Mouse (Mus musculus) megakaryocyte progenitor cell, adult 5-6 weeks (primary cell): ENCODE results near the gene Hdac1. TPM values are rescaled to one million over a fixed set of nuclear protein-coding genes. Genes with fewer than 3 reads are reported as not detected.
"Not testable (repeated sequence)": the region's sequence is repeated elsewhere in the genome, so short reads cannot be mapped to it uniquely, and the experiment has no call there.

Experiments
- ATAC-seq: replicated peaks from 2 replicates; pipeline ENCODE4 v1.8.0; 2016; ENCODE audit warnings: mild to moderate bottlenecking, moderate TSS enrichment, inconsistent platforms; ENCODE audit not compliant: poor library complexity
- total RNA-seq, 2 experiments: library from RNA; stranded (forward) in 1 of 2; stranded (reverse) in 1 of 2; fragments of 157-497, 149-512 nt in 1 of 2; fragments of 200-1000 nt in 1 of 2; gene quantifications; 2 replicates each; pipeline versions ENCODE4 v1.2.3 to v1.2.4; 2015 to 2017

Hdac1 gene
- total RNA-seq, 2 experiments from 2014 or later = 58.5 to 119 TPM

DNA sequence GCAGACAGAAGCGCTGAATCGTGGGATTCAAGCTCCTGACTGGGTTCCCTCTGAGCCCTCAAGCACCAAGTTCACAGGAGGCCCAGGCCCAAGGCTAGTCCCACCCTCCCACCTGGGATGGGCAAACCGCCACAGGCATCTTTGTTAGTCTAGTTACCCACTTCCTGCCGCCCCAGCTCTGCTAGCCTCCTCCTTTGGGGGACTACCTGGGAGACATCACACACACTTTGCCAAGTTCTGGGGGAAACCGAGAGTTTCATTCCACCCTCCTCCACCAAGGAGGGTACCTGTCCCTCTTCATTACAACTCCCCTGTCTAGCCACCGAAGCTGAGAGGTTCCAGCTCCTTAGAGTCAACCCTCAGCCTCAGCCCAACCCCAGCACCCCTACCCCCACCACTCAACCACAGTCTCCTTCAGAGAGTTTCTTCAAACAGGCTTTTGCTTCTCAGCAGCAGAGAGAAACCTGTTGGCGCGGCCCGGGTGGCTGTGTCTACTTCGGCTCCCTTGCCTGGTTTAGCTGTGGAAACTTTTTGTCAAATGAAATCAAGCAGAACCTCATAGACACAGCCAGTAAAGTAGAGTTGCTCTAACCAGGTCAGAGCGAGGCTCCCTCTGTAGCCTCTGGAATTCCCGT, 15.9 kb upstream of the Hdac1 start:
- ATAC-seq = no peak

DNA sequence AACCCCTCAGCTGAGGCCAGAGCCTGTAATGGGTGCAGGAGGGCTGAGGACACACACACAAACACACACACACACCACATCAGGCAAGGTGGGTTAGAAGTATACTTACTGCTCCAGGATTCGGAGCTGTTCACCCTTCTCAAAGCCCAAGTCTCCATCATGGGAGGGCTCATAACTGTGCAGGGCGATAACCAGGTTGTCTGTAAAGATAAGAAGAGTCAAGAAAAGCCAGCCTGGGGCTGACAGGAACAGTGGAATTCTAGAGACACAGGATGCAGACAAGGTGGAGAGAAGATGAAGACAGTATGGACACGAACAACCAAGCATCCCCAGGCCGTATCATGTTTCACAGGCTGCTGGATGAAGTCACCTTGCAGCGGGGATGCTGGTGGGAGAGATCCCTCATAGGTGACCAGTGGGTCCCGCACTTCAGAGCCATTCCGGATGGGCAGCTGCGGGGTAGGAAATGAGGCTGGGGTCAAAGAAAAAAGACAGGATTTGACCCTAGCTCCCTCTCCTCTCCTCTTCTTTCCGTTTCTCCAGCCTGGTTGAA, 14.8 kb upstream of the Hdac1 start:
- peak; percentile 17 for ATAC-seq

DNA sequence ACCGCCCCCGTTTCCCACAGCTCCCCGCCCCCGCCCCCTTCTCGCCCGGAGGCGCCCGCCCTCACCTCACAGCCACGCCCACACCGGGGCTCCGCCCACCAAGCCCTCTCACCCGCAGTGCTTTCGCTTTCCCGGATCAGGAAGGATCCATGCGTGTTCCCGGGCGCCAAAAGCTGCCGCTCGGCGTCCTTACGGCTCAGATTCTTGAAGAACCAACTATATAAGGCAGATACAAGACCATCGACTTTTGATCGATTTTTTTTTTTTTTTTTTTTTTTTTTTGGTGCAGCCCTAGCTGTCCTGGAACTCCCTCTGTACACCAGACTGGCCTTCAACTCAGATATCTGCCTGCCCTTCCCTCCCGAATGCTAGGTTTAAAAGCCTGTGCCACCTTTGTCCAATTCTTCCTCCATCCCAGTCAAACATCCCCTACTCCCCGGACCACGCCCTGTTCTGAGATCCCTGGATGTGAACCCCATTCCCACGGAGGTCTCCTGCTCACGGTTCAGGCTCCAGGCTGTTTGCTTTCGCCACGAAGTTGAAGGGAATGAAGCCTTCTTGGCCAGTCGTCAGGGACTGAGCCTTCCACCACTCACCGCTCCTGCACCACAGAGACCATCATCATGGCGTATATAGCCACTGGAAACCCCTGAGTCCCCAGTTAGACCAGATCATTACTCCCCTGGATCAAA, 14.2 kb upstream of the Hdac1 start:
- ATAC-seq = peak; percentile 89

DNA sequence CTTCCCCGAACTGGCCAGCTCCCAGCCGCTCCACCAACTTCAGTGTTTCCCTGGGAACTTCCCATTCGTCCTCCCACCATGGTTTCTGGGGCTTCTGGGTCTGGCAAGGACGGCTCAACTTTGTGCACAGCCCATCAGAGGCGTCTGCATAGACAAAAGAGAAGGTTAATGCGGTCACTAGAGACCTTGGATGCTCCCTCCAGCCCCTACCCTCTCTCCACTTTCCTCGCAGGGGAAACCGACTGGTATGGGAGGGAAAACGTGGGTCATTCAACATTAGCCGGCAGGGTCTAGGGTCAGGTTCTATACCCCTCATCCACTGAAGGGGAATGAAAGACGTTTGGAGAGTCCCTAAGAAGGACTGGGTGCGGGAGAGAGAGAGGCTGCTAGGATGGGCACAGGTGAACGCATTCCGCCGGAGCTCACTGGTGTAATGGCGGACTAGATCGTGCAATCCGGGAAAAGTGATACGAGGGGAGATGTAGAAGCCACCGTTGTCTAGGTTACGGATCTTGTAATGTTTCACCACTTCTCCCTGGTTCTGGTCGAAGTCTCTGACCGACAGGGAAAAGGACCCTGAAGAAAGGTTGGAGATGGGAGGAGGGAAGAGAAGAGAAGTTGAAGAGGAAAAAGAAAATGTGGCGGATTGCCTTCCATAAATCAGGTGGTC, 13.5 kb upstream of the Hdac1 start:
- 0 out of 2 replicates have a peak, but pooled peaks have one; percentile 12 for ATAC-seq

DNA sequence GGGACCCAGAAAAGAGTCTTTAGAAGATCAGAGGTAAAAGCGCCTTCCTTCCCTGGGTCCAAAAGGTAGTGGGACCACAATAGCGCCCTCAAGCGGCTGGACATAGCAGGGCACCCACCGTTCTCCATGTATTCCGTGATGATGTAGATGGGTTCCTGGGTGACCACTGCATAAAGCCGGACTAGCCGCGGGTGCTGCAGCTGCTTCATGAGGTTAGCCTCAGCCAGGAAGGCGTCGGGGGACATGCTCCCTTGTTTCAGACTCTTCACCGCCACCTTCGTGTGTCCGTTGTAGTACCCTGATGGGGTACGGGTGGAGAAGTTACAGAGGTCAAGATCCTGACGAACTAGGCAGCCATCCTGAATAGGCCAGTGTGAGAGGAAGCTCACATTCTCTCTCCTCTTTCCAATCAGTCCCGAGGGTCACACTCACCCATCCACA, 12.9 kb upstream of the Hdac1 start:
- ATAC-seq = peak; percentile 69

DNA sequence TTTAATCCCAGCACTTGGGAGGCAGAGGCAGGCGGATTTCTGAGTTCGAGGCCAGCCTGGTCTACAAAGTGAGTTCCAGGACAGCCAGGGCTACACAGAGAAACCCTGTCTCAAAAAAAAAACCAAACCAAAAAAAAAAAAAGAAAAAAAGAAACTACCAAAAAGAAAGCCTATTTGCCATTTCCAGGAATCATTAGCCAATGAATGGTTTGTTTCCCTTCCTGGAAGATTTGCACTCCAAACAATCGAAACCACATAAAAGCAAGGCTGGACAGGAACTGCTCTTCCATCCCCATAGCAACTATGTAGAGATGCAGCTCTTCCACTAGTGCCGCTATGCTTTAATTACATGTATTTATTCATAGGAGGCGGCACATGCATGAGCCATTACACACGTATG, 12.0 kb upstream of the Hdac1 start:
- not testable (repeated sequence) for ATAC-seq

DNA sequence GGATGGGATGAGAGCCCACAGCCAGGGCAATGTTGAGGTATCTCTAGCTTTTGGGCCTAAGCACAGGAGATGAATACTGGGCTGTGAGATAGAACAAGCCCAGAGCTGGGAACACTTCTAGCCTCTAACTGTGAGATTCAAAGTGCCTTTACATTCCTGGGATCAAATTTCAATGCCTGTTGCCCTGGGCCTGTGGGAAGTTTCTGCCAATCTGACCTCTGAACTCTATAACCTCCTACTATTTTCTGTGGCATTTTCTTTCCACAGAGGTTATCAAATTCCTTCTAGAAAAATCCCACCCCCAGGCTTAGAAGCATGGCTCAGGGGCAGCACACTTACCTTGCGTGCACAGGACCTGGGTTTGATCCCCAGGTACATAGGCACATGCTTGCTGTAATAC, 7.8 kb upstream of the Hdac1 start:
- ATAC-seq = no peak

DNA sequence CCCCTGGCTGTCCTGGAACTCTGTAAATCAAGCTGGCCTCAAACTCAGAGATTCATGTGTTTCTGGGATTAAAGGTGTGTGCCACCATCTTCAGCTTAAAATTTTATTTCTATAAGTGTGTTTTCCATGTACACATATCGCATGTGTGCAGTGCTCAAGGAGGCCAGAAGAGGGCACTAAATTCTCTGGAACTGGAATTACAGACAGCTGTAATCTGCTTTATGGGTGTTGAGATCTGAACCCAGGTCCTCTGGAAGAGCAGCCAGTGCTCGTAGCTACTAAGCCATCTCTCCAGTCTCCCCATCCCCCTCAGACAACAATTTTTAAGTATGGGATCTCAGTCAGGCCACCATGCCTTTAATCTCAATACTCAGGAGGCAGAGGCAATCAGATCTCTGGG, 6.8 kb upstream of the Hdac1 start:
- peak; percentile 68; the same call in 1 of the 2 replicates for ATAC-seq

DNA sequence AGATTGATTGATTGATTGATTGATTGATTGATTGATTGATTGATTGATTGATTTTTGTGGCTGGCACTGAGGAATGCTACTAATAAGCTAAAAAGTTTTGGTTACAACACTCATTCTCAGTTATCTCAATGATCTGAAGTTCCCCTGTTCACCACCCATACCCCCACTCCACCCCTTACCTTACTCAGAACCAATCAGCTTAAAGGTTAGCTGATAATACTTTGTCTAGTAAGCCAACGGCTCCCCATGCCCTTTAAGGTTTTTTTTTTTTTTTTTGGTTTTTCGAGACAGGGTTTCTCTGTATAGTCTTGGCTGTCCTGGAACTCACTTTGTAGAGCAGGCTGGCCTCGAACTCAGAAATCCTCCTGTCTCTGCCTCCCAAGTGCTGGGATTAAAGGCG, 5.1 kb upstream of the Hdac1 start:
- not testable (repeated sequence) for ATAC-seq

DNA sequence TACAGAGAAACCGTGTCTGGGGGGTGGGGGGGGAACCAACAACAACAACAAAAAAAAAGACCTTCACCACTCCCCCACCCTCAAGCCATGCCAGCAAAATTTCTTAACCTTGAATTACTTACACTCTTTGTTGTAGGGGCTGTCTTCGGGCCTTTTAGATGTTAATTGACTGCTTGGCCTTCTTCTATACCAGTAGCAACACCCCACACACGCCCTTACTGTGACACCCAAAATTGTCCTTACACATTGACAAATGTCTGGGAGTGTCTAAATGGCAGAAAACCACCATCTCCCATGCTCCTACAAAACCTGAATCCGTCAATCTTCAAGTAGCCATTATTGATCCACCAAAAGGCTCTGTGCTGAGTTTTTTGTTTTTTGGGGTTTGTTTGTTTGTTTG, 1.6 kb upstream of the Hdac1 start:
- ATAC-seq = no peak

DNA sequence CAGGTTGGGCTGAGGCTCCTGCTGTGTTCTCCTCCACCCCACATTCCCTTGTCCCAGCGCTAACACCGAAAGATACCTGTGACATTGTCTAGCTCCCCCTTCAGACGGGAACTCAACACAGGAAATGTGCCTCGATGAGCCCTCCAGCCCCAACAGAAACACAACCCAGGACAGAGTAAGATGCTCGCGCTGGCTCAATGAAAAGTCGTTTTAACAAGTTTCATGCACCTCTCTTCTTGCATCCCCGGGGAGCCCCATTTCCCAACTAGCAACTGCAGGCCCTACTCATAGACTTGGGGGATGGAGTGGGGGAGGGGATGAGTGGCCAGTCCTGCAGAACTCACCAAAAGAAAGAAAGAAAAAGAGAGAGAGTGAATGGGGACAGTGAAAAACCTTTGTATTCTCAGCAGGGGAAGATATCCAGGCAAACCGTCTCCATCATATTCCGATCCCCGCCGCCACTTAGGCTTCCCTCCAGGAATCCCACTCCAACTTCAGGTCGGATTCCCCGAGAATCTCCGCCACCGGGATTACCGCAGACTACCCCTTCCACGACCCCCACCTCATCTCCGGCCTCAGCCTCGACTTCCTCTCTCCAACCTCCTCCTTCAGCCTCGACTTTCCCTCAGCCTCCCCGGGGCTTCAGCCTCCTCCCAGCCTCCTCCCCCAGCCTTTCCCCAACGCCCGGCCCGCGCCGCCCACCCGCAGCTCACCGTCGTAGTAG, 483 bp downstream of the Hdac1 start:
- ATAC-seq = peak; percentile 11; the same call in 1 of the 2 replicates

DNA sequence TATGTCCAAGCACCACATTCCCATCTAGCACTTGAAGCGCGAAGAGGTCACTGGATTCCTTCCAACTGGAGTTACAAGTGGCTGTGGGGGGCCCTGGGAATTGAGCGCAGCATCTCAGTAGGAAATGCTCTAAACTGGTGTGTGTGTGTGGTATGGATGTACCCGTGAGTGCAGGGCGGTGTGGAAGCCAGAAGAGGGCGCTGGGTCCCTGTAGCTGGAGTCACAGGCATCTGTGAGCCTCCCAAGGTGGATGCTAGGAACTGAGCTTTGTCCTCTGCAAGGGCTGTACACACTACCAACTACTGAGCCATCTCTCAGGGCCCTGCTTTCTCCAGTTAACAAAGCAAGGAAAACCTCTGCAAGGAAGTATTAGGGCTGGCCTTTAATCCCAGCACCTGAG, 2.5 kb downstream of the Hdac1 start:
- ATAC-seq = peak; percentile 50

DNA sequence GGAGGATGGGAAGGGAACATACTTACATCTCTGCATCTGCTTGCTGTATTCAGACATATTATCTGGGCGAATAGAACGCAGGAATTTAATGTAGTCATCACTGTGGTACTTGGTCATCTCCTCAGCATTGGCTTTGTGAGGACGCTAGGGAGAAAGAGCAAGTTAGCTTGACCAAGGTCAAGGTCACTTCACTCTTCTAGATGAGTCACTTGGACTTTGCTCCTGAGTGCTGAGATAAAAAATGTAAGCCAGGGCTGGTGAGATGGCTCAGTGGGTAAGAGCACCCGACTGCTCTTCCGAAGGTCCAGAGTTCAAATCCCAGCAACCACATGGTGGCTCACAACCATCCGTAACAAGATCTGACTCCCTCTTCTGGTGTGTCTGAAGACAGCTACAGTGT, 13.6 kb downstream of the Hdac1 start:
- not testable (repeated sequence) for ATAC-seq

DNA sequence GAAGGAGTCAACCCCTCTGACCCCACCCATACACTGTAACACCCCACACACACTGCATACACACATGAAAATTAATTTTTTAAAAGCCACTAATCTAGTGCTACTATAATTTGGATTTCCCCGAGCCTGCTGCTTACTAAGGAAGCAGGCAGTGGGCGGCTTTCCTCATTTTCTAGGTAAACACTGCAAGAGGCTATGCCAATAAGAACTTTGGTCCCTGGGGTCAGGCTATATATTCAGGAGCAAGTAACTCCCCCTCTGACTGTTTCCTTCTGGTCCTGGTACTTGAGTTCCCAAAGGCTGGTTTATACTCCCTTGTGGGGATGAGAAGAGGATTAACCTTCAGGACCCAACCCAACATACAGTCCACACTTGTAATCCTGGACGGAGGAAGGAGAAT, 16.6 kb downstream of the Hdac1 start:
- no peak for ATAC-seq

DNA sequence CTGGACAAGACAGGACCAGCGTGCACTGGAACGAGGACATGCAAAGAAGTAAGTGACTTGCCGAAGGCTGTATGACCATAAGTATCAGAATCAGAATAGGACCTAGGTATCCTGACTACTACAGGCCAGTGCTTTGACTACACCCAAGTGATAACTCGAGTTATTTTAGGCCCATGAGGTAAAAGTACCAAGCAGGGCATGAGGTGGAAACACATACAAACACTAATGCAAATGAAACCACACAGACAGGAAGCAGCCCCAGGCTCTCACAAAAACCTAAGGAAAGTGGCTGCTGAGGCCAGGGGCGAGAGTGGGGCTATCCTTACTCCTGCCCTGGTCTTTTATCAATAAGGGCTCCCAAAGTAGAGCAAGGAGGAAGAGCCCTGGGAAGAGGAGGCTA, 17.2 kb downstream of the Hdac1 start:
- no peak for ATAC-seq

DNA sequence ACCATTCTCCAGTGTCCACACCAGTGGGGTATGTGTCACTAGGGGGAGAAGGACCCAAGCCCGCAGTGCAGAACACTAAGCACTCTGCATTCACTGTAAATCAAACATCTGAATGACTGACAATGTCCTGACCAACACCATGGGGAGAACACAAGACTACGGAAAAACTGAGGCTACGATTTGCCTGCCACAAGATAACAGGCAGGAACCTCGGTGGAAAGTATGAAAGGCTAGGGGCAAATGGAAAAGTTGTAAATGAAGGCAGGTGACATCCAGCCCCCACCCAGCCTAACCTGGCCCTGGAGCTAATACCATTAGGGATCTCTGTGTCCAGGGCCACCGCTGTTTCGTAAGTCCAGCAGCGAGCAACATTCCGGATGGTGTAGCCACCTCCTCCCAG, 24.0 kb downstream of the Hdac1 start:
- ATAC-seq = no peak

DNA sequence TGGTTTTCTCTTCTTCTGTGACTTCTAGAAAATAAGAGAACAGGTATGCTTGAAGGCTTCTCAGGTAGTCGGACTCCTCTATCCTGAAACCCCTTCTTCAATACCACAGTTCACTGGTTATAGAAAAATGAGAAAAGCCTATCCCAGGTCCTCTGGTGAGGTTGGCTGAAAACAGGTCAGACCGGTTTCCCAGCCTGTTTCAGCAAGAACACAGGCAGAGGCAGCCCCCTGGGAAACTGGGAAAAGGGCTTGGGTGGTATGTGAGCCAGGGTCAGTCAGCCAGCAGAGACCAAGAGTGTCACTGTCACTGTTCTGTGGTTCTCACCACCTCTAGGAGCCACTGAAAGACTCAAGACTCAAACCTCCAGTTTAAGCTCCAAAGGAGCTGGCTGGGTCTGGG, 25.6 kb downstream of the Hdac1 start:
- no peak for ATAC-seq

DNA sequence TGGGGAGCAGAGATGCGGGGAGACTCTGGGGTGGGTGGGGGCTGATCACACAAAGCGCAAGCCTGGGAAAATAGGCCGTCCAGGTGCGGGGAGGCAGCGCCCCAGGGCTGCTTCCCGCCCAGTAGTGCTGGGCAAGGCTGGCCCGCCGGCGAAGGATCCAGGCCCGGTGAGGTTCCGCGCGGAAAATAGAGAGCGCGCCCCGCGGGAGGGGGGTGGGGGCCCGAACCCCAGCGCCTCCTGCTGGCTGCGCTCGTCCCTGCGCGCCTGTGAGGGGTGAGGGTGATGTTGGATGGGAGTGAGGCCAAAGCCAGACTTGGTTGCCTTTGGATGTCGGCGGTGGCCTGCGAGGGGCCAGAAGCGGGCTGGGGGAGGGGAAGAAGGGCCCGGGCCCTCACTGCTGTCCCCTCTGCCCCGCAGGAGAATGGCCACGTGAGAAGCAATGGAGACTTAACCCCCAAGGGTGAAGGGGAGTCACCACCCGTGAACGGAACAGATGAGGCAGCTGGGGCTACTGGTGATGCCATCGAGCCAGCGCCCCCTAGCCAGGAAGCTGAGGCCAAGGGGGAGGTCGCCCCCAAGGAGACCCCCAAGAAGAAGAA, 28.1 kb downstream of the Hdac1 start:
- ATAC-seq = peak; percentile 68

DNA sequence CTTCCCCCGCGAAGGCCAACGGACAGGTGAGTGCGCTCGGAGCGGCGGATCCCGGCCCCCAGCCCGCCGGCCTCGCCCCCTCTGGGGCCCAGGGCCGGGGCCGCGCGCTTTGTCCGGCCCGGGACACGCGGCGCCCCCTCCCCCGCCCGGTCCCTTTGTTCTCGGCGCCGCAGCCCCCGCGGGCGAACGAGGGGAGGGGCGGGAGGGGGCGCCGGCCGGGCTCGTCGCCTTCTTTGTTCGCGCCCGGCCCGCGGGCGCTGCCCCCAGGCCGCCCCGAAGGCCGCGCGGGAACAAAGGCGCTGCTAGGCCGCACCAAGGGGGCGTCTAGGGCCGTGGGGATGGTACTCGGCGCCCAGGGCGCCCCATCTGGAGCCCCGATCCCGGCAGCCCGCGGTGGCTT, 28.6 kb downstream of the Hdac1 start:
- ATAC-seq = no peak

DNA sequence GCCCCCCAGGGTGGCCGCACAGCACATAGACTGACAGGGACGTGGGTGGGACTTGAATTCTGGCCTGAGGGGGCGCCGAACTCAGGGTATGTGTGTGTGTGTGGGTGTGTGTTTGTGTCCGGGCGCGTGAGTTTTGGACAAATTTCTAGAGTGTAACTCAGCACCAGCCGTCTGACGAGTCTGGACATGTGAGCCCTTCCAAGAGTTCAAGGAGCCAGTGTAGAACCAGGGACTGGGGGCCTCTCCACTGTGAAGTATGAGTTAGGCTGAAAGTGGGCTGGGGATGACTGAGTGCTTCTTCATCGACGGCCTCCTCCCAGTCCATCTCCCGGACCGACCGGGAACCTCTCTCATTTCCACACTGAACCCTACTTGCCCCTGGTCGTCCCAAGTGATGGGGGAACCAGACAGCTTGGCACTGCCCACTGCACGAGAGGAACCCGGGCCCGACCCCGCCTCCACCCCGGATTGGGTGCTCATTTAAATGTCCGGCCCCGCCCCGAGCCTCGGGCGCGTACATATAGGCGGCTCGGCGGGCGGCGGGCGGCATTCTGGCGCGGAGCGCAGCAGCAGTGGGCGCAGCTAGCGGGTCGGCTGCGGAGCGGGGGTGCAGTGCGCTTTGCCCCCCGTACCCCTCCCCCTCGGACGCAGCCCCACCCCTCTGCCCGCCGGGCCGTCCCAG, 29.3 kb downstream of the Hdac1 start, which contains the start of gene Marcksl1:
Gene Marcksl1, plus strand, starts transcription at position 496 of the 682 bp plus-strand sequence.
- ATAC-seq = peak; percentile 80
